Mouse (Mus musculus): Measurements from ENCODE around the gene Olfr1436. TPM values are rescaled to one million over a fixed set of nuclear protein-coding genes. Genes with fewer than 3 reads are reported as not detected.
"Not testable (repeated sequence)": the region's sequence is repeated elsewhere in the genome, so short reads cannot be mapped to it uniquely, and the experiment has no call there.

Gene Olfr1436
- polyA plus RNA-seq (2012; rRNA removed) = not detected in 2 replicates

DNA sequence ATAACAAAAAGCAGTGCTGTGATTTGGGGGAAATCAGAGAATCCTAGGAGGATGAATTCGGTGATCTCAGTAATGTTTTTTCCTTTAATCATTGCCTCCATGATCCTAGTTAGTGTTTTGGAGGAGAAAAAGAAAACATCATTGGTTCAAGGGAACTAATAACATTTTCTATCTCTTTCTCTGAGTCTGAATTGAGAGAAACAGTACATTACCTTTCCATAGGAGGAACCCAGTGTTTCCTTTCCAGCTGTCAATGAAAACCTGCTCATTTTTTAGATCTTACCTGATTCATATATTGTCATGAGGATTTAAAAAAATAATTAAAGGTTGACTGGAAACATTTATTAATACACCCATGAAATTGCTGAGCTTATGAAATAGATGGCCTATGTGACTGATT, at the start of gene Olfr1436:
Gene Olfr1436, minus strand, starts transcription at position 101 of the 400 bp plus-strand sequence.
- not testable (repeated sequence) for H3K27ac ChIP-seq (ENCODE audit: insufficient read depth, low read length); H3K4me1 ChIP-seq (ENCODE audit: control insufficient read depth, insufficient read depth, low read length); H3K4me3 ChIP-seq (ENCODE audit: insufficient read depth, low read length)

DNA sequence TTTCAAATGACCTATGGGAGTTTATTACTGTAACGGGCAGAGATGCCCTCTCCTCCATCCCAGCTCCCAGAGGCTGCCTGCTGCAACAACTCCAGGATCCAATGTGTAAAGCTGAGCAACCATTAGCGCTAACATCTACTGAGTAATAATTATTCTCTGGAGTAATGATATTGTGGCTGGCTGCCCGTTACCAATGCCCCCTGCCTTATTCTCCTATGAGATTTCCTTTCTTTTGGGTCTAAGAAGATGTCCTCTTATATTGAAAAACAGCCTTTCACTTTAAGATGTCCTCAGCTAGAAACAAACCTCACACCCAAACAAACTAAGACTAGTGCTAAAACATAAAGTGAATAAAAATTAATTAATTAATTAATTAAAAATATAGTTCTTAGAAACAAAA, 36.9 kb upstream of the Olfr1436 start, which contains the start of gene Olfr1438-ps1:
Gene Olfr1438-ps1, minus strand, starts transcription at position 101 of the 400 bp plus-strand sequence.
- Histone ChIP-seq H3K4me3 (ENCODE audit: insufficient read depth, low read length) (no peak within 1 kb of the TSS), H3K4me1 (ENCODE audit: control insufficient read depth, insufficient read depth, low read length) (no peaks in the 10 kb centered on the region), H3K27ac (ENCODE audit: insufficient read depth, low read length) (no peak within 1 kb of the TSS)
- no peak for TF ChIP-seq CTCF (IDR thresholded peaks at IDR 0.05; ENCODE audit: extremely low read depth, insufficient read depth, low read length)
- no peak for TF ChIP-seq POLR2A (IDR thresholded peaks at IDR 0.05; ENCODE audit: extremely low read depth, insufficient read depth, low read length)

DNA sequence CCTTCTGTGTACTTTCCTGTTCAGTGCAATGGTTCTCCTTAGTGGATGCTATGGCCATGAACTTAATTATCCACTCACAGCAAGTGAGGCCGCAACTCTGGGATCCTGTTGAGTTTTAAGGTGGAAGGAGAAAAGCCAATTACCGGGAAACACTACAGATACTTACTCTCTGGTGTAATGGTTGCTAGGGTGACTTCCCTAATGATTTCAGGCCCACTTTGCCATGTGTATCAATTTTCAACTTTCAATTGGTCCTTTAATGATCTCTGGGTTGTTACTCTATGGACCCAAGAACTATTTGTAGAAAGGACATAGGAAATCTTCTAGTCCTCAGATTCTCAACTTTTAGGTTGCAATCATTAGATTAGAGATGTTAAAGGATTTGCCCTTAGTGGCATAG, 26.1 kb upstream of the Olfr1436 start, which contains the start of gene Olfr1437:
Gene Olfr1437, minus strand, starts transcription at position 101 of the 400 bp plus-strand sequence.
- TF ChIP-seq CTCF (IDR thresholded peaks at IDR 0.05; ENCODE audit: extremely low read depth, insufficient read depth, low read length) = no peak
- TF ChIP-seq POLR2A (IDR thresholded peaks at IDR 0.05; ENCODE audit: extremely low read depth, insufficient read depth, low read length) = no peak
- Histone ChIP-seq H3K4me1 (ENCODE audit: control insufficient read depth, insufficient read depth, low read length) (no peaks in the 10 kb centered on the region), H3K27ac (ENCODE audit: insufficient read depth, low read length) (no peak within 1 kb of the TSS), H3K4me3 (ENCODE audit: insufficient read depth, low read length) (no peak within 1 kb of the TSS)

DNA sequence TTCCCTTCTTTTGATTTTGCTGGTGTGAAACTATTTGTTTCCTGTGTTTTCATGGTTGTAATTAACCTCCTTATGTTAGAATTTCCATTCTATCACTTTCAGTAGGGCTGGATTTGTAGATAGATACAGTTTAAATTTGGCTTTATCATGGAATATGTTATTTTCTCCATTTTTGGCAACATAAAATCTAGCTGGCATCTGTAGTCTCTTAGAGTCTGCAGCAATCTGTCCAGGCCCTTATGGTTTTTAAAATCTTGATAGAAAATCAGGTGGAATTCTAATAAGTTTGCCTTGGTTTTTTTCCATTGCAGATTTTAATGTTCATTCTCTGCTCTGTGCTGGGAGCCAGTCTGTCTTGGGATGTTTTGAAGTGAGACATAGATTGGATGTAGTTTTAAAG, 6.0 kb downstream of the Olfr1436 start:
- H3K27ac ChIP-seq (ENCODE audit: insufficient read depth, low read length) = no peak overlapping the region
- no peak for TF ChIP-seq CTCF (IDR thresholded peaks at IDR 0.05; ENCODE audit: extremely low read depth, insufficient read depth, low read length)
- TF ChIP-seq POLR2A (IDR thresholded peaks at IDR 0.05; ENCODE audit: extremely low read depth, insufficient read depth, low read length) = no peak
- H3K4me3 ChIP-seq (ENCODE audit: insufficient read depth, low read length) = no peak overlapping the region
- H3K4me1 ChIP-seq (ENCODE audit: control insufficient read depth, insufficient read depth, low read length) = no peaks in the 10 kb centered on the region

DNA sequence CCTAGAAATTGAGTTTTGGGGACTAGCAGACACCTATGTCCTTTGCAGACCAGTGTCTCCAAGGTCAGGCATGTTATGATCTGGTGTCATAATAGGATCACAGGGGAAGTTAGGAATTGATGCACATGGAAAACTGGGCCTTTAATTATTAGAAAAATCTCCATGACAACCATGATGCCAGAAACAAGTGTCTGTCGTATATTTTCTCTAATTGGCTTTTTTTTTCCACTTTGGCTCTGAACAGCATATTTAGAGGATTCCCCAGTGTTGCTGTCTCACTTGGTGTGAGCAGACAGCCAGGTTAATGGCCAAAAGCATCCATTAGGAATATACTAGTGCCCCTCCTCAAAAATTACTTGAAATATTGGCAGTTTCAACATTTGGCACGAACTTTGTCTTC, 19.4 kb downstream of the Olfr1436 start, which contains the start of gene Olfr1434:
Gene Olfr1434, plus strand, starts transcription at position 301 of the 400 bp plus-strand sequence.
- TF ChIP-seq POLR2A (IDR thresholded peaks at IDR 0.05; ENCODE audit: extremely low read depth, insufficient read depth, low read length) (no peak), CTCF (IDR thresholded peaks at IDR 0.05; ENCODE audit: extremely low read depth, insufficient read depth, low read length) (no peak)
- Histone ChIP-seq H3K27ac (ENCODE audit: insufficient read depth, low read length) (no peak within 1 kb of the TSS), H3K4me3 (ENCODE audit: insufficient read depth, low read length) (no peak within 1 kb of the TSS), H3K4me1 (ENCODE audit: control insufficient read depth, insufficient read depth, low read length) (no peaks in the 10 kb centered on the region)

DNA sequence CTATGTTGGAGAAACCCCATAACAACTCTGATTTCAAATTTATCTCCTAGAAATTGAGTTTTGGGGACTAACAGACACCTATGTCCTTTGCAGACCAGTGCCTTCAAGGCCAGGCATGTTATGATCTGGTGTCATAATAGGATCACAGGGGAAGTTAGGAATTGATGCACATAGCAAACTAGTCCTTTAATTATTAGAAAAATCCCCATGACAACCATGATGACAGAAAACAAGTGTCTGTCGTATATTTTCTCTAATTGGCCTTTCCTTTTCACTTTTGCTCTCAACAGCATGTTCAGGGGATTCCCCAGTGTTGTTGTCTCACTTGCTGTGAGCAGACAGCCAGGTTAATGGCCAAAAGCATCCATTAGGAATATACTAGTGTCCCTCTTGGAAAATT, 38.2 kb downstream of the Olfr1436 start, which contains the start of gene Olfr235:
Gene Olfr235, plus strand, starts transcription at position 301 of the 400 bp plus-strand sequence.
- H3K27ac ChIP-seq (ENCODE audit: insufficient read depth, low read length) = no peak within 1 kb of the TSS
- TF ChIP-seq POLR2A (IDR thresholded peaks at IDR 0.05; ENCODE audit: extremely low read depth, insufficient read depth, low read length) (no peak), CTCF (IDR thresholded peaks at IDR 0.05; ENCODE audit: extremely low read depth, insufficient read depth, low read length) (no peak)
- no peak within 1 kb of the TSS for H3K4me3 ChIP-seq (ENCODE audit: insufficient read depth, low read length)
- H3K4me1 ChIP-seq (ENCODE audit: control insufficient read depth, insufficient read depth, low read length) = no peaks in the 10 kb centered on the region

Other genes starting within 250 kb of the Olfr1436 start
- not detected in 2 replicates for gene Olfr1424, start 236.4 kb downstream of the Olfr1436 start, polyA plus RNA-seq (2012; rRNA removed)
- gene Olfr1425, start 221.4 kb downstream of the Olfr1436 start, polyA plus RNA-seq (2012; rRNA removed) = not detected in 2 replicates
- not detected in 2 replicates for gene Olfr1426, start 207.1 kb downstream of the Olfr1436 start, polyA plus RNA-seq (2012; rRNA removed)
- not detected in 2 replicates for gene Olfr1427, start 195.8 kb downstream of the Olfr1436 start, polyA plus RNA-seq (2012; rRNA removed)
- not detected in 2 replicates for gene Olfr1428, start 183.2 kb downstream of the Olfr1436 start, polyA plus RNA-seq (2012; rRNA removed)
- gene Olfr76, start 175.9 kb downstream of the Olfr1436 start, polyA plus RNA-seq (2012; rRNA removed) = not detected in 2 replicates
- not detected in 2 replicates for gene Olfr1555-ps1, start 129.0 kb downstream of the Olfr1436 start, polyA plus RNA-seq (2012; rRNA removed)
- gene Olfr1431, start 98.5 kb downstream of the Olfr1436 start, polyA plus RNA-seq (2012; rRNA removed) = 0.04 TPM in 1 of 2 replicates, not detected in the other
- gene Olfr1432, start 66.5 kb downstream of the Olfr1436 start, polyA plus RNA-seq (2012; rRNA removed) = not detected in 2 replicates
- not detected in 2 replicates for gene Olfr262, start 57.5 kb downstream of the Olfr1436 start, polyA plus RNA-seq (2012; rRNA removed)
- gene Olfr235, start 38.1 kb downstream of the Olfr1436 start, polyA plus RNA-seq (2012; rRNA removed) = 0.08 and 0.09 TPM in 2 replicates
- gene Olfr1434, start 19.3 kb downstream of the Olfr1436 start, polyA plus RNA-seq (2012; rRNA removed) = not detected in 2 replicates
- gene Olfr1437, start 26.0 kb upstream of the Olfr1436 start, polyA plus RNA-seq (2012; rRNA removed) = 0.06 TPM in 1 of 2 replicates, not detected in the other
- 0.02 TPM in 1 of 2 replicates, not detected in the other for gene Olfr1438-ps1, start 36.8 kb upstream of the Olfr1436 start, polyA plus RNA-seq (2012; rRNA removed)
- gene Olfr1440, start 88.1 kb upstream of the Olfr1436 start, polyA plus RNA-seq (2012; rRNA removed) = not detected in 2 replicates
- gene Olfr1441, start 118.3 kb upstream of the Olfr1436 start, polyA plus RNA-seq (2012; rRNA removed) = not detected in 2 replicates
- 0.02 TPM in 1 of 2 replicates, not detected in the other for gene Pfpl, start 128.8 kb upstream of the Olfr1436 start, polyA plus RNA-seq (2012; rRNA removed)
- 11.9 and 13.0 TPM in 2 replicates for gene Mpeg1, start 161.6 kb upstream of the Olfr1436 start, polyA plus RNA-seq (2012; rRNA removed)
- 20.8 and 23.2 TPM in 2 replicates for gene Dtx4, start 202.3 kb upstream of the Olfr1436 start, polyA plus RNA-seq (2012; rRNA removed)
- gene Fam111a, start 246.6 kb upstream of the Olfr1436 start, polyA plus RNA-seq (2012; rRNA removed) = 1.2 and 1.4 TPM in 2 replicates